Mouse (Mus musculus) neural tube, embryonic 14.5 days (tissue): ENCODE measurements at regions not wholly inside any gene's neighbourhood (a gene's known extent, or its start where the extent isn't known, plus 50 kb on each side); places are given as distances from the start of the nearest gene placed in this dataset.

ENCODE experiments used
- ATAC-seq: fragments of 200-750 bp; cut with Nextera tagmentation; 2 replicates; pipeline ENCODE4 v1.8.0; 2017; ENCODE audit warnings: low read depth, mild to moderate bottlenecking, moderate TSS enrichment, moderate library complexity
- H3K27ac ChIP-seq: fragments of 300-500 bp; sonication (generic); 2 replicates; pipeline ENCODE4 v1.5.1; 2014; ENCODE audit warnings: low read depth, mild to moderate bottlenecking, control low read depth, low read length, moderate library complexity, mixed read lengths
- H3K27me3 ChIP-seq: fragments of 300-500 bp; sonication (generic); 2 replicates; pipeline ENCODE4 v1.6.1; 2014; ENCODE audit warnings: low read length; ENCODE audit not compliant: control insufficient read depth, insufficient read depth
- H3K36me3 ChIP-seq: fragments of 300-500 bp; sonication (generic); 2 replicates; pipeline ENCODE4 v1.6.1; 2014; ENCODE audit warnings: low read length, mixed read lengths; ENCODE audit not compliant: control insufficient read depth, insufficient read depth
- H3K4me1 ChIP-seq: fragments of 300-500 bp; sonication (generic); 2 replicates; pipeline ENCODE4 v1.6.1; 2014; ENCODE audit warnings: low read length; ENCODE audit not compliant: control insufficient read depth, insufficient read depth
- H3K4me2 ChIP-seq: fragments of 300-500 bp; sonication (generic); 2 replicates; pipeline ENCODE4 v1.6.1; 2014; ENCODE audit warnings: mild to moderate bottlenecking, low read depth, low read length, control low read depth
- H3K4me3 ChIP-seq: fragments of 300-500 bp; sonication (generic); 2 replicates; pipeline ENCODE4 v1.5.1; 2014; ENCODE audit warnings: low read depth, low read length, control low read depth, mixed read lengths
- H3K9ac ChIP-seq: fragments of 300-500 bp; sonication (generic); replicated peaks from 2 replicates; pipeline ENCODE4 v1.6.1; 2014; ENCODE audit warnings: low read depth, mild to moderate bottlenecking, control low read depth, low read length, mixed read lengths
- H3K9me3 ChIP-seq: fragments of 300-500 bp; sonication (generic); 2 replicates; pipeline ENCODE4 v1.6.1; 2016; ENCODE audit warnings: low read length; ENCODE audit not compliant: control insufficient read depth
- WGBS: fragments of 180-500 bp; shearing (Covaris S2); extraction: QIAGEN DNeasy Blood & Tissue Kit; methylation state at CpG from one replicate; pipeline ENCODE4 v1.1.7; 2014; 5-methylcytosine and 5-hydroxymethylcytosine counted together

DNA sequence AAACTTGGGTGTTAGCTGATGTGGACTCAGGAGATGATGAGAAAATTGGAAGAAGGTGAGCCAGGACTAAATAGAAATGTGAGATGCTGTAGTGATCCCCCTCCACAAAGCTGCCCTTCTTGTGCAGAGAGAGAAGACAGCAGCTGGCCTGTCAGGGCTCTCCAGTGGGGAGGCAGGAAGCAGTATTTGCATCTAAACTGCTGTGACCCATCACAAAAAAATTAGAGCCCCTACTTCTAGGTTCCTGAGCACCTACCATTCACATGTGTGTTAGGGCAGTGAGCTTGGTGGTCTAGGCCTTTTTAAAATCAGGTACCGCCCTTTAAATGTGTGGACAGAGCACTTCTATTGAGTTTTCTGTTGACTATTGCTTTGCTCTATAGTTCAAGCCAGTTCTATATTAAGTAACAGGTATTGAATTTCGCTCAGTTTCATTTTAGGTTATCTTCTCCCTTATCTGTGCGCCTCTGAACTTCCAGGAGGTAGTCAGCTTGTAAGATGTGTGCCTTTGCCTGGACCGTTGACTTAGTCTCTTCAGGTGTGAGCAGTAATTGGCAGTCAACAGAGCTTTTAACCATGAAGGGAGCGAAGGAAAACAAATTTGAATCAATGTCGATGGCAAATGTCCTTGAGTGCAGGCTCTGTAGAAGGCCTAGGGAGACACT is 174.1 kb upstream of the Map3k1 start:
- peaks cover 10% of the 10 kb centered on the region; the same call in 1 of the 2 replicates for H3K4me1 ChIP-seq
- H3K36me3 ChIP-seq = no peaks in the 10 kb centered on the region
- H3K9me3 ChIP-seq = no peaks in the 10 kb centered on the region
- no peak overlapping the region for H3K27ac ChIP-seq
- WGBS = 92% methylated on average over 6 of the region's 6 CpGs
- no peak for ATAC-seq
- no peak overlapping the region for H3K4me2 ChIP-seq
- H3K27me3 ChIP-seq = no peaks in the 10 kb centered on the region
- H3K9ac ChIP-seq = no peak overlapping the region
- no peak overlapping the region for H3K4me3 ChIP-seq

DNA sequence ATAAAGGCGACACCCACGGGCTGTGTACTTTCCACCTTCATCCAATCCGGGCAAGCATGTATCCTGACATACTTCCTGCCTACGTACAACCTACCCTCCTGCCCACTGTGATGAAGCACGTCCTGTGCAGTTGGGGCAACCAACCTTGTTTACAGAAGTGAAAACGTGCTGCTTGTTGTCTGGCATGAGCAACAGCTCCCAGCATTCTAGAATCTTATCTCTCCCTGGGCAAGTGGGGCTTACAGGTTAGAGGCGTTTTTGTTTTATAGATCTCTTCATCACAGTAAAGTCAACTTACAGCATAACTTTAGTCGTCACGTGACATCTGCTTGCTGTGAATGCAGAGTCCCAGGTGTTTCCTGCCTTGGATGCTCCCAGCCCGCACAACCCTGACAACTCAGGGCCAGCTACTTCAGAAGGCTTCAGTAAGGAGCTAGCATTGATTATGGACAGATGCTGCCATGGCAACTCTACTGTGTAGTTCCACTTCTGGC is 175.3 kb upstream of the Map3k1 start:
- Histone ChIP-seq H3K4me1 (peaks cover 9% of the 10 kb centered on the region; the same call in 1 of the 2 replicates), H3K4me2 (no peak overlapping the region), H3K27me3 (no peaks in the 10 kb centered on the region), H3K4me3 (no peak overlapping the region), H3K9ac (no peak overlapping the region), H3K27ac (no peak overlapping the region), H3K36me3 (no peaks in the 10 kb centered on the region), H3K9me3 (no peaks in the 10 kb centered on the region)
- ATAC-seq = no peak
- WGBS = 79% methylated on average over 10 of the region's 10 CpGs

DNA sequence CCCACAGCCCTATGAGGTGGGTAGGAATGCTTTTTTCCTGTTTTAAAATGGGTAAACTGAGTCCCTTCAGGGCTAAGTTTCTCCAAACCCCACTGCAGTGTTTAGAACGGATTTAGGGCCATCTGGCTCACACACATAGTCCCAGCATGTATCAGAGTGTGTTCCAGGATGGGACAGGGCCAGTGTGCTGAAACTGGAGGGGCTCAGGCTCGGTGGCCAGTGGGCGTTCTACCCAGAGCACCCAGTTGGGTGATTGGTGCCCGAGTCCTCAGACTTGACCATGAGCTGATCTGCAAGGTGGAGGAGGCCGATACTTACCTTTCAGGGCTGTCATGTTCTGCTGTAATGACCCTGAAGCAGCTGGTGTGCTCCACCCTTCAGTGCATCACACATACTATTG is 176.6 kb upstream of the Map3k1 start:
- Histone ChIP-seq H3K4me2 (no peak overlapping the region), H3K9me3 (no peaks in the 10 kb centered on the region), H3K4me1 (no peaks in the 10 kb centered on the region), H3K27ac (no peak overlapping the region), H3K9ac (no peak overlapping the region), H3K36me3 (no peaks in the 10 kb centered on the region), H3K27me3 (no peaks in the 10 kb centered on the region), H3K4me3 (no peak overlapping the region)
- WGBS = 86% methylated on average over 5 of the region's 5 CpGs
- no peak for ATAC-seq

DNA sequence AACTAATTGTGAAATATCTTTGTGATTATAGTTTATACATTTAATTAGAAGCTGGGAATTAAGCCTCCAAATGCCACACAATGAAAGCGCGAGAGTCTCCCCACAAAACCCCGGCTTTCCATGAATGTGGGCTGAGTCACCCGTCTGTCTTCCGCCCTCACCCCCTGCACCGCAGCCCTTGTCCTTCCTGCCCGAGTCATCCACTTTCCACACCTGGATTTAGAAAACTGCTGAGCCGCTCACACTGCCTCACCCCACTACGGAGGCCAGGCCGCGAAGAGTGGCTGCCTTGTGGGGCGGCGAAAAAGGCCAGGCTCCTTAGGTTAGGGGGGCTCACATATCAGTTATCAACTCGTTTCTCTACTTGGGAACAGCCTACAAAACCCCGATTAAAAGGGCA is 177.9 kb upstream of the Map3k1 start:
- no peak overlapping the region for H3K27ac ChIP-seq
- WGBS = 90% methylated on average over 15 of the region's 15 CpGs
- no peaks in the 10 kb centered on the region for H3K27me3 ChIP-seq
- no peak for ATAC-seq
- no peak overlapping the region for H3K9ac ChIP-seq
- no peaks in the 10 kb centered on the region for H3K9me3 ChIP-seq
- H3K4me1 ChIP-seq = peaks cover 3% of the 10 kb centered on the region; the same call in 1 of the 2 replicates
- no peak overlapping the region for H3K4me3 ChIP-seq
- H3K4me2 ChIP-seq = no peak overlapping the region
- no peaks in the 10 kb centered on the region for H3K36me3 ChIP-seq

DNA sequence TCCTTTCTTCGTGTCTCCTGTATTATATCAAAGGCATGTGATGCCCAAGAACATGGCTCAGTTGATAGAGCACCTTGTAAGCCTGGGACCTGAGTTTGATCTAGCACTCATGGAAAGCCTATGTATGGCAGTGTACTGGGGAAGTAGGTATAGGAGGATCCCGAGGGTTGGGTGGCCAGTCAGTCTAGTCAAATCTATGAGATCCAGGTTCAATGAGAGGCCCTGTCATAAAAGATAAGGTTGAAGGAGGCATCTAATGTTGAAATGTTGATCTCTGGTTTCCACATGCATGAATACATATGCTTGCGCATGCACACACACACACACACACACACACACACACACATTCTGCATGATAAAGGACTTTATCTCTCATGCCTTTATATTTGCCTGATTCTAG is 178.6 kb upstream of the Map3k1 start:
- no peak overlapping the region for H3K4me2 ChIP-seq
- H3K36me3 ChIP-seq = no peaks in the 10 kb centered on the region
- H3K4me1 ChIP-seq = peaks cover 3% of the 10 kb centered on the region; the same call in 1 of the 2 replicates
- no peaks in the 10 kb centered on the region for H3K27me3 ChIP-seq
- no peaks in the 10 kb centered on the region for H3K9me3 ChIP-seq
- WGBS = 94% methylated on average over 3 of the region's 3 CpGs
- ATAC-seq = no peak
- H3K27ac ChIP-seq = no peak overlapping the region
- no peak overlapping the region for H3K9ac ChIP-seq
- no peak overlapping the region for H3K4me3 ChIP-seq

DNA sequence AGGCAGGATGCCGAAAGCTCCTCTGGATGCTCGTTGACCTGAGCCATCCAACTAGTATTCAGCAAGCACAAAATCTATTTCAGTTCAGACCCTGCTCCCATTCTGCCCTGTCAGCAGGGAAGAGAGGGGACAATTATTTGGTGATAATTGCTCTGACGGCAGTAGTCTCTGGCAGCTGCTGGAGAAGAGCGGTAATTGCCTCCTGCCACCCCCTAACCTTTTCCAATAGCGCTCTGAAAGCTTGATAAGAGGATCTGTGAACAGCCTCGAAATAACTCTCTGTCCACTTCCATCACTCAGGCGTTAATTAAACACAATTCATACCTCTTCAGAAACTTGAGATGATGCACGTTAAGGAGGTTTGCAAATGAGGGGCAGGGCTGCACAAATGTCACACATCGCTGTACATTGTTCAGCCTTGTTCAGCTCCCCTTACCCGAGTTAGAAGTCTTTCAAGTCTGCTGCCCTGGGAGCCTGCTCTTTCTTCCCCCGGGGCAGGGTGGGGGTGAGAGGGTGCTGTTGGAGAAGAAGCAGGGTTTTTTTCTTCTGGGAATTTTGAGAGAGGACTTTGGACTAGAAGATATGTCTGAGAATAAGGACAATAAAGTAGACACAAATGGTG is 182.2 kb upstream of the Map3k1 start:
- no peak for ATAC-seq
- no peak overlapping the region for H3K4me3 ChIP-seq
- H3K9ac ChIP-seq = no peak overlapping the region
- H3K27ac ChIP-seq = no peak overlapping the region
- H3K9me3 ChIP-seq = no peaks in the 10 kb centered on the region
- H3K36me3 ChIP-seq = no peaks in the 10 kb centered on the region
- 14% methylated on average over 11 of the region's 11 CpGs for WGBS
- no peaks in the 10 kb centered on the region for H3K27me3 ChIP-seq
- H3K4me1 ChIP-seq = peaks cover 3% of the 10 kb centered on the region; the same call in 1 of the 2 replicates
- no peak overlapping the region for H3K4me2 ChIP-seq

DNA sequence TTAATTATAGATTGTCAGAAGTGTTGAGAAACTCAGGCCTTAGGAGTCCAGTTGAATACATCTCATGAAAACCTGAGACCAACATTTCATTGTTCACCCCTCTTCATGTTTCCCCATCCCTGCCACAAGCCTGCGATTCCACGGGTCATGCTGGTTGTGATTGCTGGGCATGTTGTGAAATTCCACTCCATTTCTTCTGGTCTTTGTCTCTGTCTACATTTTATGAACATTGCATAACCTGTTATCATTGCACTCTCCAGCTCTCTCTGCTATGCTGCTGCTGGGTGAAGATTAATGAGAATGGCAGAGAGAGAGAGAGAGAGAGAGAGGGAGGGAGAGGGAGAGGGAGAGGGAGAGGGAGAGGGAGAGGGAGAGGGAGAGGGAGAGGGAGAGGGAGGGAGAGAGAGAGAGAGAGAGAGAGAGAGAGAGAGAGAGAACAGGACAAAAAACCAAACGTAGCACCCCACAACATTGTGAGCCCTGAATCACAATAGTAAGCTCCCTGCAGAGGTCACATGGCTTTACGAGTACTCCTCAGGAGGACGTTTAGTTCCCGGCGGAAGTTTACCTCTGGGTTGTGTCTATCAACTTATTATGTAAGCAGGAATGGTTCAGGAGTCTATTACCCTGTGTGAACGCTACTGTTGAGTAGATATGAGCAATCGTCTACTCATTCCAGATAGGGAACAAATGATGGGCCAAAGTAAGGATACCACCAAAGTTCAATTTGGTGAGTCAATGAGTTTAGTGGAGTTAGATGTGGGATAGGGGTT is 183.5 kb upstream of the Map3k1 start:
- ATAC-seq = no peak
- Histone ChIP-seq H3K36me3 (no peaks in the 10 kb centered on the region), H3K27me3 (no peaks in the 10 kb centered on the region), H3K9ac (no peak overlapping the region), H3K4me3 (no peak overlapping the region), H3K4me2 (no peak overlapping the region), H3K9me3 (no peaks in the 10 kb centered on the region), H3K4me1 (peaks cover 3% of the 10 kb centered on the region; the same call in 1 of the 2 replicates), H3K27ac (no peak overlapping the region)
- WGBS = 81% methylated on average over 9 of the region's 9 CpGs

DNA sequence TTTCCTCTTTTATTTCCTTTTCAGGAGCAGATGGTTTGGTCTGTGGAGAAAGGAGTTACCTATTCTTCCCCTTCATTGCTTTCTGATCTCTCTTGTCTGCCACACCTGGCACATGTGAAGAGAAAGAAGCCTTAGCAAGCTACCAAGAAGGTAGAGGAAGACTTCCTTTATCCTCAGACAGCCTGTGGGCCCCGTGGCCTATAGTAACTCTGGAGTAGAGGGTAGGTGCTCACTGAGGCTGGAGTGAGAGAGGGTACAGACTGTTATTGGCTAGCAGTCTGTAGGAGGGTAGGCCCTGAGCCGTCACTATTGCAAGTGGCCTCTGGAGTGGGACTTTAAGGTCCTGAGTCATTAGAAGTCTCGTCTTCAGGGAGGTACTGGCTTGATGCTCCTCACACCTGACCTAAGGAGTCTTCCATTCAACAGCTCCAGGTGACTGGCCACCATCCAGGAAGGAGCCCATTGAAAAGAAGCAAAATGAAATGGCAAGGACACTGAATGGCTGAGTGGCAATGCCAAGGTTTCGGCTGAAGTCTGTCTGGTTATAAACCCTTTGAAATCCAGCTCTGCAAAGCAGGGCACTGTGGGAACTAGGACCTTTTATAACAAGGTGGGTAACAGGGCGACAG is 186.2 kb upstream of the Map3k1 start:
- Histone ChIP-seq H3K36me3 (no peaks in the 10 kb centered on the region), H3K27me3 (no peaks in the 10 kb centered on the region), H3K4me1 (peaks cover 3% of the 10 kb centered on the region; the same call in 1 of the 2 replicates), H3K9me3 (no peaks in the 10 kb centered on the region), H3K27ac (no peak overlapping the region), H3K9ac (no peak overlapping the region), H3K4me2 (no peak overlapping the region), H3K4me3 (no peak overlapping the region)
- no peak for ATAC-seq
- WGBS = 91% methylated on average over 5 of the region's 5 CpGs
